Mouse (Mus musculus) embryonic stem cell, embryonic (primary cell): ENCODE results near the gene Mif4gd.

Experiments used
- CTCF ChIA-PET, 4 experiments: fragments of 300-600 bp in 2 of 4; fragments of 350-600 bp in 2 of 4; sonication (Branson Sonifier 250); formaldehyde crosslinking; loops; one replicate each; lab custom pipeline; 2022; ENCODE audit warnings: inconsistent platforms in 2 of 4; lab: Charles Lee
- POLR2A ChIA-PET, 4 experiments: fragments of 300-600 bp in 2 of 4; fragments of 350-600 bp in 2 of 4; sonication (Branson Sonifier 250); formaldehyde crosslinking; loops; one replicate each; lab custom pipeline; 2022; ENCODE audit warnings: antibody characterized with exemption in 4 of 4, inconsistent platforms in 1 of 4; lab: Charles Lee

The Mif4gd gene

DNA sequence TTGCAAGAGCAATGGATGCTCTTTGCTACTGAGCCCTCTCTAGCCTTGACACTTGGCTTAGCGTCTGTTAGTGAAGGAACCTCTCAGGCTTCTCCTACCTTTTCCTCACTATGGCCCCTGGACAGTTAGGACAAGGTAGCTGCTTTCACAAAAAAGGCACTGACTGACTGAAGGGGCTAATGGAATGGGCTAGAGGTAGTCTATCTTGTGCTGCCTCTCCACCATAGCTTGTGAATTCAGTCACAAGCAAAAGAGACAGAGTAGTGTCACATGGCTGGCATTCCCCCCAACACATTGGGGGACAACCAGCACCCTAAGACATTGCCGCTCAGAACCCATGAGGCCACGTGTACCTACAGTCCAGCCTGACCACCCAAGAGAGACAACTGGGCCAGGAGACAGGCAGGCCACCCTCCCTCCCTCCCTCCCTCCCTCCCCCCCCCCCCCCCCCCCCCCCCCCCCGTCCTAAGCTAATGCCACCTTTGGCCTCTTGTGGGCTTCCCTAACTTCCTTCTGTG, 27.6 kb upstream of the Mif4gd start:
- ChIA-PET CTCF (interaction anchor here (0.5 to 9.0 kb wide), 8 partner anchors 9 to 82 kb away, joined by 3 to 93 read pairs (median 4); partner anchors contain the start of genes Mif4gd (in 1 of the 4) and Slc25a19 (in 1 of the 4)), POLR2A (interaction anchor here in 3 of 4 experiments (0.5 to 9.4 kb wide), 28 partner anchors 8 to 565 kb away, joined by 3 to 95 read pairs (median 4); partner anchors contain the start of genes Grb2 (in 2 of the 3), Slc25a19 (in 2 of the 3), Fdxr (in 1 of the 3) and Mif4gd (in 1 of the 3))

DNA sequence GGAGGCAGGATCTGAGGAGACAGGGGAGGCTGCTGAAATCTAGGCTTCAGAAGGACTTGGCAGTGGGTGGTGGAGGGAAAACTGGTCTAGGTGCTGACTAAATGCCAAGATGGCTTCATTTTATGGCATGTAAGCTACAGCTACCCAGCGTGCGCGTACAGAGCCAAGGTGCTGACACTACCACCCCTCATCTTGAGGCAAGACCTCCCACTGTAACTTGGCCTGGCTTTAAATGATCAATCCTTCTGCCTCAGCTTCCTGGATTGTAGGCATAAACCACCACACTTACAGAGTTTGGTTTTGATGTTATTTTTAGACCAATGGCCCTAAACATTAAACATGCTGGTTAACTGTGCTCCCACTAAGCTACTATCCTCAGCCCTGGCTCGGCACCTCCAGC, 26.8 kb upstream of the Mif4gd start:
- POLR2A ChIA-PET = interaction anchor here in 3 of 4 experiments (0.6 to 9.4 kb wide), 26 partner anchors 7 to 564 kb away, joined by 3 to 95 read pairs (median 6); partner anchors contain the start of genes Mif4gd (in 2 of the 3), Slc25a19 (in 2 of the 3), Caskin2 (in 1 of the 3) and Grb2 (in 1 of the 3)

DNA sequence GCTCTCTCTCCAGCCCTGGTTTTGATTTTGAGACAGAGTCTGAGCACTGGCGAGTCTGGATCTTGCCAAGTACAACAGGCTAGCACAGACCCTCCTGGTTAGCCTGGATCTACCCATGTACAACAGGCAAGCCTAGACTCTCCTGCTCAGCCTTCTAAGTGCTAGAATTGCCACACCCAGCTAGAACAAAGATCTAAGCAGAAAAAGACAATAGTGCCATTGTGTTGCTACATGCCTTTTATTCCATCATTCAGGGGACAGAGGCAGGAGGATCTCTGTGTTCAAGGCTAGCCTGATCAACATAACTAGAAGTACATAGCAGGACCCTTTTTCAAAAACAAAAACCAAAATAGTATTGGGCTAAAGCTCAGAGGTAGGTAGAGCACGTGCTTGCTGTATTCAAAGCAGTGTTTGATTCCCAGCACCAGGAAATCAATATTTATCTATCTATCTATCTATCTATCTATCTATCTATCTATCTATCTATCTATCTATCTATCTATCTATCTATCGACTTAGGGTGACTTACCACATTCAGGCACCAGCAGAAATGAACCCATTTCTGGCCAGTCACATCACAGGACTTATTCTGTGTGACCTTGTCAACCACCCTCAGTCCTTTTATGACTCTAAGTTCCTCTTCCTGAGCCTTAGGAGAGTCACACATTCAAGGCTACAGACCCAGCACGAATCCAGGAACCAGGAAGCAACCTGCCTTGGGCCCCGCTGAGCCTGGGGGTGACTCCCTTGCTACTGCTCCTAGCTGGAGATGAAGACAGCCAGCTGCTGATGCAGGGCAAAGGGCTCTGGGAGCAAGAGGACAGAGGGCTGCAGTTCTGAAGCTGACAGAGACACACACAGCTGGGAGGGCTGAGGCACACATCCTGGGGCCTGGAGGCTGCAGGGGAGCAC, 26.0 kb upstream of the Mif4gd start:
- CTCF ChIA-PET = interaction anchor here (0.5 to 9.0 kb wide), 13 partner anchors 7 to 384 kb away, joined by 3 to 93 read pairs (median 3); partner anchors contain the start of genes Mif4gd (in 3 of the 4) and Slc25a19 (in 2 of the 4)
- POLR2A ChIA-PET = interaction anchor here (0.5 to 9.4 kb wide), 46 partner anchors 8 to 470 kb away, joined by 3 to 95 read pairs (median 3); partner anchors contain the start of genes Slc25a19 (in 4 of the 4), Grb2 (in 2 of the 4), Mif4gd (in 2 of the 4) and Caskin2 (in 1 of the 4)

More for the DNA sequence above, 26.8 kb upstream of the Mif4gd start:
- CTCF ChIA-PET = interaction anchor here (0.5 to 9.0 kb wide), 11 partner anchors 8 to 430 kb away, joined by 3 to 93 read pairs (median 4); partner anchors contain the start of genes Mif4gd (in 2 of the 4) and Slc25a19 (in 1 of the 4)

DNA sequence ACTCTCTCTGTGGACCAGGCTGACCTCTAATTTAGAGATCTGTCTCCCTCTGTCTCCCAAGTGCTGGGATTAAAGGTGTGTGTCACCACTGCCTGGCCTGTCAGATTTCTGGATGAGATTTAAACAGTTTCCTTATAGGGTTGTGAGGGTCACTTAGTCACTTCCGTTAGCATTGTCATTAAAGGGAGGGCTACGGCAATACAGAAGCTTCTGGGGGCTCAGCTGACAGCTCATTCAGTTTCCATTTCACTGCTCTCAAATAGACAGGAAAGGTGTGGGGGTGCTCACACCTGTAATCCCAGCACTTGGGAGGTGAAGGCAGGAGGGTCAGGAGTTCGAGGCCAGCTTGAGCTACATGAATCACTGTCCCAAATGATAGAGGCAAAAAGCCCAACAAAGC, 24.2 kb upstream of the Mif4gd start:
- CTCF ChIA-PET = interaction anchor here in 3 of 4 experiments (0.6 to 1.6 kb wide), 5 partner anchors 9 to 222 kb away, joined by 3 to 17 read pairs (median 4); partner anchors contain the start of gene Slc25a19 (in 3 of the 3)
- POLR2A ChIA-PET = interaction anchor here (0.5 to 9.4 kb wide), 11 partner anchors 8 to 339 kb away, joined by 3 to 90 read pairs (median 5); partner anchors contain the start of genes Slc25a19 (in 3 of the 4), Grb2 (in 1 of the 4) and Mif4gd (in 1 of the 4)

DNA sequence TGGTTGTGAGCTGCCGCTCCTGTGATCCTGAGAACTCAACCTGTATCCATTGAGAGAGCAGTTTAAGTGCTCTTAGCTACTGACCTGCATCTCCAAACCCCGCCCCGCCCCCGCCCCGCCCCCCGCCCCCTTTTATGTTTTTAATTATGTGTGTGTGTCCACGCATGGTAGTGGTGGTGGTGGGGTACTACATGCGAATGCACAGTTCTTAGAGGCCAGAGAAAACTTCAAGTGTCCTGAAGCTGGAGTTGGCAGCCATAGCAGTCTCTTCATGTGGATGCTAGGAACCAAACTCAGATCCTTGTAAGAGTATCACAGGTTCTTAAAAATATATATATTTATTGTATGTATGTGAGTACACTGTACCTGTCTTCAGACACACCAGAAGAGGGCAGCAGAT, 22.7 kb upstream of the Mif4gd start:
- ChIA-PET POLR2A (interaction anchor here in 3 of 4 experiments (0.9 to 5.3 kb wide), 6 partner anchors 14 to 73 kb away, joined by 3 to 30 read pairs (median 4); partner anchors contain the start of genes Grb2 (in 1 of the 3) and Mif4gd (in 1 of the 3)), CTCF (interaction anchor here in 3 of 4 experiments (0.6 to 8.7 kb wide), 10 partner anchors 8 to 902 kb away, joined by 3 to 93 read pairs (median 4); partner anchors contain the start of gene Mif4gd (in 1 of the 3))

DNA sequence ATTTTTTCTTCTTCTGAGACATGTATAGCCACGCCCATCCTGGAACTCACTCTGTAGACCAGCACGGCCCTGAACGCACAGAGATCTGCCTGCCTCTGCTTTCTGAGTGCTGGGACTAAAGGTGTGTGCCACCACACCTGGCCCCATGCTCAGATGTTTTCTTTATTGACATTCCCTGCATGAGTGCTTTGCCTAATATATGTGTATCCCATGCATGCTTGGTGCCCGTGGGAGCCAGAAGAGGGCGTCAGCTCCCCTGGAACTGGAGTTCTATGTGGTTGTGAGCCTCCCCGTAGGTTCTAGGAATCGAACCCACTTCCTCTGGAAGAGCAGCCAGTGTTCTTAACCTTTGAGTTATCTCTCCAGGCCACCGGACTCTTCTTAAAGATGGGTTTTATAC, 22.3 kb upstream of the Mif4gd start:
- CTCF ChIA-PET = interaction anchor here in 3 of 4 experiments (0.6 to 8.7 kb wide), 8 partner anchors 8 to 297 kb away, joined by 3 to 93 read pairs (median 5); partner anchors contain the start of genes Grb2 (in 1 of the 3) and Mif4gd (in 1 of the 3)
- POLR2A ChIA-PET = interaction anchor here in 3 of 4 experiments (0.9 to 8.6 kb wide), 10 partner anchors 7 to 121 kb away, joined by 3 to 95 read pairs (median 4); partner anchors contain the start of genes Grb2 (in 1 of the 3), Jpt1 (in 1 of the 3) and Mif4gd (in 1 of the 3)

DNA sequence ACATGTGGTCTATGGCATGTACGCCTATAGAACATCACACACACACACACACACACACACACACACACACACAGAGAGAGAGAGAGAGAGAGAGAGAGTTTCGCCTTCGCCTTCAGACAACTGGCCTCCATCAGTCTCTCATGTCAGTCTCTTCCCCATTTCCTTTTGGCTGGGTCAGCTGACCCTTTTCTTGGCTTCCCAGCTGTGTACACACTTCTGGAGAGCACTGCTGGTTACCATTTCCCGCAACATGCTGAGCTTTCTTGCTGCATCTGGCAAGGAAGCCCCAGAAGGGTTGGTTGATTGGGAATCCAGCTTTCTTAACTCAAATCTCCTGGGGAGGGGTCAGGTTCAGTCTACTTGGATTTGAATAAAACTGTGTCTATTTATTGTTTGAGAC, 21.3 kb upstream of the Mif4gd start:
- ChIA-PET POLR2A (interaction anchor here in 2 of 4 experiments (0.7 to 14.9 kb wide), 11 partner anchors 7 to 571 kb away, joined by 3 to 307 read pairs (median 5); partner anchors contain the start of genes Mif4gd (in 2 of the 2), Grb2 (in 1 of the 2) and Jpt1 (in 1 of the 2)), CTCF (interaction anchor here in 2 of 4 experiments (0.7 to 8.7 kb wide), 4 partner anchors 9 to 471 kb away, joined by 3 to 93 read pairs (median 5); partner anchors contain the start of genes Grb2 (in 1 of the 2) and Slc9a3r1 (in 1 of the 2))

DNA sequence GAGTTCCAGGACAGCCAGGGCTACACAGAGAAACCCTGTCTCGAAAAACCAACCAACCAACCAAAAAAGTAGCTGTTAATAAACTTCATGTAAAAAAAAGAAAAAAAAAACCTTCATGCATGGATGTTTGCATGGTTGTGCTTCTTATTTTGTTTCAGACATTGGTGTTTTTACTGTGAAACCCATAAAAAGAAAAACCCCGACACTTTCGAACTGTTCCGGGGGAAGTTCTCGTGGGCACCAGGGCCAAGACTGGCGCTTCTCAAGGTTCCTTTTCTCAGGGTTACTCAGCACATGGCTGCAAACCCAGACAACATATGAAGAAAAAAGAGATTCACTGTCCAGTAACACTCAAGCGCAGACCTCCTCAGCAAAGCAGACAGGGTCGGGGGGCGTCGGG, 20.1 kb upstream of the Mif4gd start:
- ChIA-PET POLR2A (interaction anchor here (0.6 to 14.9 kb wide), 21 partner anchors 9 to 470 kb away, joined by 3 to 307 read pairs (median 12); partner anchors contain the start of genes Grb2 (in 2 of the 4), Mif4gd (in 2 of the 4), Jpt1 (in 1 of the 4) and Slc9a3r1 (in 1 of the 4)), CTCF (interaction anchor here (0.6 to 8.7 kb wide), 18 partner anchors 10 to 1696 kb away, joined by 3 to 93 read pairs (median 15); partner anchors contain the start of genes Mif4gd (in 2 of the 4), Caskin2 (in 1 of the 4), Grb2 (in 1 of the 4) and Tsen54 (in 1 of the 4))

DNA sequence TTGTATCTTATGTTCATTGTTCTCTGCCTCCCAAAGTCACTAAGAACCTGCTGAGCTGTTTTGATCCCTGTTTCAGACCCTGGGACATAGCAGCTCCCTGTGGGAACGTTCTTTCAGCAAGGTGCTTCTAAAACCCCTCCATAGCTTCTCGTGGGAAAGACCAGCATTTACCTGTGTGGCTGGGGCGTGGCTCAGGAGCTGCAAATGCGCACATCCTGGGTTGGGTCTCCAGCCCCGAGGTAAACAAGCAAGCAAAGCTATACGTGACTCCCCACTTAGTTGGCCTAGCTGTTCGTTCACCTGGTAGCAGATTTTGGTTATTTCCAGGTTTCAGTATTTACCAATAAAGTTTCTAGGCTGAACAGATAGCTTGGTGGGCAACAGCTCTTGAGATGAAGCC, 19.5 kb upstream of the Mif4gd start:
- POLR2A ChIA-PET = interaction anchor here (0.5 to 14.9 kb wide), 53 partner anchors 9 to 1688 kb away, joined by 3 to 307 read pairs (median 5); partner anchors contain the start of genes Grb2 (in 4 of the 4), Mif4gd (in 3 of the 4), Jpt1 (in 2 of the 4) and Caskin2 (in 1 of the 4)
- CTCF ChIA-PET = interaction anchor here (0.6 to 8.7 kb wide), 64 partner anchors 9 to 1697 kb away, joined by 3 to 93 read pairs (median 6); partner anchors contain the start of genes Caskin2 (in 3 of the 4), Grb2 (in 3 of the 4), Mif4gd (in 3 of the 4) and Tsen54 (in 2 of the 4)

DNA sequence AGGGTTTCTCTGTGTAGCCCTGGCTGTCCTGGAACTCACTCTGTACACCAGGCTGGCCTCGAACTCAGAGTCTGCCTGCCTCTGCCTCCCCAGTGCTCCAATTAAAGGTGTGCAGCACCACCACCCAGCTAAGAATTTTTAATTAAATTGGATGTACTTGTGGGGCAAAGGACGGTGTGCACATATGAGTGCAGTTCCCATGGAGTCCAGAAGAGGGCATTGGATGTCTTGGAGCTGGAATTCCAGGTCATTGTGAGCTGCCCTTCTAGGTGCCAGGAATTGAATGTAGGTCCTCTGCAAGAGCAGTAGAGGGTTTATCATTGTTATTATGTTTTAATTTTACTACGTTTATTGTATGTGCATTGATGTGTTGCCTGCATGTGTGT, 18.7 kb upstream of the Mif4gd start:
- POLR2A ChIA-PET = interaction anchor here (0.5 to 14.9 kb wide), 68 partner anchors 10 to 1093 kb away, joined by 3 to 307 read pairs (median 4); partner anchors contain the start of genes Grb2 (in 3 of the 4), Mif4gd (in 3 of the 4), Jpt1 (in 2 of the 4) and Caskin2 (in 1 of the 4)

DNA sequence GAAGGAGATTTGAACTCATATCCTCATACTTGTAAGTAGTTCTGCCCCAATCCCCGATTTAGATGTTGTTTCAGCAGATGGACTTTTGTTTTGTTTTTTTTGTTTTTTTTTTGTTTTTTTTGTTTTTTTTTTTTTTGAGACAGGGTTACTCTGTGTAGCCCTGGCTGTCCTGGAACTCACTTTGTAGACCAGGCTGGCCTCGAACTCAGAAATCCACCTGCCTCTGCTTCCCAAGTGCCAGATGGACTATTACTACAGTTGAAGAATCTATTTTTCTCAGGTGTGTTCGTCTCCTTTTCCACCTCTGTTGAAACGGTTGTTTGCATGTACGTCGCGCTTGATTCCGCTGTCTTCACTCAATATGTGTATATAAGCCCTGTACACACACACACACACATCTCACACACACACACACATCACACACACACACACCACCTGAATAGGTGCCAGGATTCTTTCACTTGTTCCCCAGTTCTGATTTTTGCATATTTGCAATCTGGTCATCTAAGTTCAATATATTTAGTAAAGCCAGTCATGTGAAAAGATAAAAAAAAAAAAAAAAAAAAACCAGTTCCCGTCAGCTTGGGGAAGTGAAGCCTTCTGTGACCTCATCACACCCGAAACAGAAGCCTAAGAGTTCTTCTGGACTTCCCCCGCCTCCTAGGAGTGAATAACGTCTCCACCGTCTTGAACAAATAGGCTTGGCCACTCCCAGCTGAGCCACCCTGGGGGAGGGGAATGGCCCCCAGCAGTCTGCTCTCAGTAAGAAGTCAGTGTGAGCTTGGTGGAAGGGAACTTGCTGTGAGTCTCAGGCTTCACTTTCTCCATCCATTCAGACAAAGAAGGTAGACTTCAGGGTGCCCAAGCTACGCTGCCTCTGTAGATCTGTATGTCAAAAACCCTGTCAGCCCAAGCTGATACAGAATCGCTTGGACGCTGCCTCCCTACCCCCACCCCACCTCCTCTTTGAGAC, 18.0 kb upstream of the Mif4gd start:
- ChIA-PET CTCF (interaction anchor here (0.5 to 8.7 kb wide), 85 partner anchors 8 to 1420 kb away, joined by 3 to 93 read pairs (median 5); partner anchors contain the start of genes Caskin2 (in 3 of the 4), Grb2 (in 3 of the 4), Mif4gd (in 3 of the 4) and Tsen54 (in 2 of the 4)), POLR2A (interaction anchor here (0.6 to 14.9 kb wide), 65 partner anchors 8 to 1093 kb away, joined by 3 to 307 read pairs (median 5); partner anchors contain the start of genes Grb2 (in 3 of the 4), Mif4gd (in 3 of the 4), Jpt1 (in 2 of the 4) and Caskin2 (in 1 of the 4))

More for the DNA sequence above, 18.7 kb upstream of the Mif4gd start:
- CTCF ChIA-PET = interaction anchor here (0.6 to 8.7 kb wide), 90 partner anchors 8 to 1419 kb away, joined by 3 to 93 read pairs (median 5); partner anchors contain the start of genes Caskin2 (in 3 of the 4), Grb2 (in 3 of the 4), Mif4gd (in 3 of the 4) and Tsen54 (in 2 of the 4)

DNA sequence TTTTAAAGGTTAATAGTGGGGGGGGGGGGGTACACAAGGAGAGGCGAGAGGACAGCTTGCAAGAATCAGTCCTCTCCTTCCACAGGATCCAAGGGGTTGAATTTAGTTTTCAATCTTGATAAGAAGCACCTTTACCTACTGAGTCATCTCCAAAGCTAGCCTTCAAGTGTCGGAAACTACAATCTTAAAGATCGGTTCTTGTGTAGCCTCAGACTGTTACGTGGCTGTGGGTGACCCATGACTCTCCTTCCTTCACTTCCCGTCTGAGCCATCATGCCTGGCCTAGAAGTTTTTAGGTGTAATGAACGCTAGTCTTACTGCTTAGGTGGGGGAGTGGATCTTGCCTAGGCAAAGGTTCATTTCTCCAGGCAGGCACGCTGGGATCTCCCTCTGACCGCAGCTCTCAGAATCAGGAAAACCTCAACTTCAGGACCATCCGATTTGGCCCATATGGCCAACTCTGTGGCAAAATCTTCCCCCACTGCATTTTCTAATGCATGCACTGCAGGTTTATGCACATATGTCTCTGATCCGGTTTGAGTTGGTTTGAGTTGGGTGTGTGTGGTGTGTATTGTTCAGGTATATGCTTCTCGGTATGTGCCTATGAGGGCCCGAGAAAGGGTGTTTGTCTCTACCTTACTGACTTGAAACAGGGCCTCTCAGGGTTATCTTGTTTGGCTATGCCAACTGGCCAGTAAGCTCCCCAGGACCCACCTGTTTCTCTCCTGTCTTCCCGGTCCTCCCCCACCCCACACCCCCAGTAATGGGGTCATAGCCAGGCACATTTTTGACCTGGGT, 17.2 kb upstream of the Mif4gd start:
- CTCF ChIA-PET = interaction anchor here in 3 of 4 experiments (0.5 to 8.7 kb wide), 13 partner anchors 10 to 513 kb away, joined by 3 to 93 read pairs (median 6); partner anchors contain the start of genes Grb2 (in 1 of the 3) and Mif4gd (in 1 of the 3)
- POLR2A ChIA-PET = interaction anchor here (0.6 to 14.9 kb wide), 18 partner anchors 9 to 395 kb away, joined by 3 to 307 read pairs (median 4); partner anchors contain the start of gene Mif4gd (in 3 of the 4)

DNA sequence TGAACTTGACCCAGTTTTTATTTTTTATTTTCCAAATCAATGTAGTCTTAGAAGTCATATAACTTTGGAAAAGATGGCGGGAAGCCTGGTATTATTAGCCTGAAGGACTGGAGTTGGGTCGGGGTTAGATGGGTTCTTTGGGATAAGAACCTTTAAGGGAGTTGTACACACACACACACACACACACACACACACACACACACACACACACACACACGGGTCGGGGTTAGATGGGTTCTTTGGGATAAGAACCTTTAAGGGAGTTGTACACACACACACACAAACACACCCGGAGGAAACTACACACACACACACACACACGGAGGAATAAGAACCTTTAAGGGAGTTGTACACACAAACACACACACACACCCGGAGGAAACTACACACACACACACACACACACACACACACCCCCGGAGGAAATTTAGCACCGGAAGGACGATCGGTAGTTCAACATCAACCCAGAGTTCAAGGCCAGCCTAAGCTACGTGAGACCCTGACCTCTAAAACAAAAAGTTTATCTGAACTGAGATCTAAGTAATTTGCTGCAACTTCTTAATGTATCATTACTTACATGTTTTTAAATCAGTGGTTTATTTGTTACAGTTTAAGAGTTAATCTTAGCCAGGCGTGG, 15.8 kb upstream of the Mif4gd start:
- ChIA-PET POLR2A (interaction anchor here (0.5 to 14.9 kb wide), 62 partner anchors 8 to 760 kb away, joined by 3 to 307 read pairs (median 4); partner anchors contain the start of genes Jpt1 (in 3 of the 4), Mif4gd (in 3 of the 4), Grb2 (in 2 of the 4) and Sumo2 (in 2 of the 4)), CTCF (interaction anchor here (0.5 to 8.7 kb wide), 23 partner anchors 9 to 396 kb away, joined by 3 to 93 read pairs (median 4); partner anchors contain the start of genes Mif4gd (in 3 of the 4), Caskin2 (in 1 of the 4), Gga3 (in 1 of the 4) and Grb2 (in 1 of the 4))
